Mouse (Mus musculus): Measurements from ENCODE around the gene Ccser2.
A peak's percentile ranks its signal among the peaks of the same experiment; 100 is the strongest.
"Not testable (repeated sequence)": the region's sequence is repeated elsewhere in the genome, so short reads cannot be mapped to it uniquely, and the experiment has no call there.

Ccser2 gene

DNA sequence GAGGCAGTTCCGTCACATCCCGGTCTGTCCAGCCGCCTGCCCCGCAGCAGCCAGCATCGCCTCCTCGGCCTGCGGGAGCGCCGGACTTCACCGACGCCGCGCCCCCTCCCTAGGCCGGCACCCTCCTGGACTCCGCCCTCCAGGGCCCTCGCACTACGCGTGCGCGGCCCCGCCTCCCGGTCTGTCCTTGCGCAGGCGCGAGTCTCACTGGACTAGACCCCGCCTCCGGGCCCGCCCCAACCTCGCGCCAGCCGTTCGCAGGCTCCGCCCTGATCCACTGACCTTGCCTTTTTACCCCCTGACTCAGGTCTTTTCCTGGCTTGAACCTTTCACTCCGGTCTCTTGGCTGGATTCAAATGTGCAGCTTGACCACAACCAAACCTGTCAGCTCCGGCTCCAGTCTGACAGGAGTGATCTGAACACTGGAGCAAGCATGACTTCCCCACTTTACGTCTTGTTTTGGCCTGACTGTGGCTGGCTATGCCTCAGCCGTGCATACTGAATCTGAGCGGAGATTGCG is at the start of gene Ccser2:
Ccser2 (minus strand) TSS at position 150 of the 520 bp plus-strand sequence.
- peak; percentile 89 to 97 for DNase-seq (ENCODE audit: low spot score in 2 of 2)

DNA sequence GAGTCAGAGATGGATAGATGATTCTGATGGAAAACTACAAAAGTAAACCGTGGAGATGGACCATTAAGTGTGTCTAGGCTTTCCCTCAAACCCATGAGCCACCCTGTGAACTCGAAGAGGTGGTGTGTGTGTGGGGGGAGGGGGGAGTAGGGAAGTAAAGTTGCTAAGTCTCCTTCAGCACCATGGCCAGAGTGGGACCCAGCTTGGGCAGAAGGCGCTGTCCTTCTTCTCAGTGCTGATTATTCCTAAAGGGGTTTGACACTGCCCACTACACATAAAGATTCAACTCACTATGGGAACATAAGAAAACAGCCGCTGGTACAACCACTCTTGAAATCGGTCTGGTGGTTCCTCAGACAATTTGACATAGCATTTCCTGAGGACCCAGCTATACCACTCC is 47.3 kb upstream of the Ccser2 start:
- DNase-seq (ENCODE audit: low spot score in 2 of 2): no peak

DNA sequence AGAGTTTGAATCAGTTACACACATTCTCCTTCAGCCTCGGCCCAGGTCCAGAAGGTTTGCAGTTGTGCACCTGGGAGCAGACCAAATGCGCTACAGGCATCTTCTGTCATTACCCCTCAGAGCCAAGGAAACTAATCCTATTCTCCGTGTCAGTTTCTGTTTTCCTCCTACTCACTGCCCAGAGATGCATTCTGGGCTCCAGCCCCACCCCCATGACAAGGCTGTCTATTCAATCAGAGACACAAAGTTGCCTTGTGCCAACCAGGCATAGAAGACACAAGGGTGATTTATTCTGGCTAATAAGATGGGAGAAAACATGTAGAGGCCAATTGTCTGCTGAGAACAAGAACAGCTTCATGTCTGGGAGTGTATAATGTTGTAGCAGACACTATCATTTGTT is 45.1 kb upstream of the Ccser2 start:
- DNase-seq (ENCODE audit: low spot score in 2 of 2): no peak

DNA sequence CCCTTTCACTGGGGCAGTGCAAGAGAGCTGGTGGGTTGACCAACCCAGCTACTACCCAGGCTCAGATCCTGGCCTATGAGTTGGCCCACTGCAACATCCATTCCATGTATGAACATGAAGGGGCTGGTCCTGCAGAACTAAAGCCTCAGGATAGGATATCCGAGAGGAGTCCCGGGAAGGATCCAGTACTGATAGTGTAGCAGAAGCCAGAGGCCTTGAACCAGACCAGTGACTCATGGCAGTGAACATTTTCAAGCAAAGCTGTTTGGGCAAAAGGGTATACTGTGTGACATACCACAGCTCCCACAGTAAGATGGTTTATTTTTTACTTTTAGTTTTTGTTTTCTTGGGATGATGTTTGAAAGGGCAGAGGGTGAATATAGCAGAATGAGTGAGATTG is 41.1 kb upstream of the Ccser2 start:
- DNase-seq (ENCODE audit: low spot score in 2 of 2): no peak

DNA sequence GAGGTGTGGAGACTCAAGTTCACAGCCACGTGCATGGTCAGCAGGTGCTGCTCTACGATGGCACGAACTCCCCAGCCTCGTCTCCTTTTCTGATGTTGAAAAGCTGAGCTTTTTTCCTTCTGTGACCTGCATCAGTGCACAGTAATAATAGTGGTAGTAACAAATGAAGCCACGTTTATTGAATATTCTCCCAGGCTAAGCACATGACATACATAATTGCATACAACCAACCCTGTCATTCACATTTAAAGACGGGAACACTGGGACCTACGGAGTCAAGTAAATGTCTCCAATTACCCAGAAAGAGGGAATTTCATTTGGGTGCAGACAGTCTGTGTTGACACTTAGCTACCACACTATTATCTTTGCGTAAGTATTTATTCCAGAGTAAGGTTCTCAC is 37.9 kb upstream of the Ccser2 start:
- DNase-seq (ENCODE audit: low spot score in 2 of 2): no peak

DNA sequence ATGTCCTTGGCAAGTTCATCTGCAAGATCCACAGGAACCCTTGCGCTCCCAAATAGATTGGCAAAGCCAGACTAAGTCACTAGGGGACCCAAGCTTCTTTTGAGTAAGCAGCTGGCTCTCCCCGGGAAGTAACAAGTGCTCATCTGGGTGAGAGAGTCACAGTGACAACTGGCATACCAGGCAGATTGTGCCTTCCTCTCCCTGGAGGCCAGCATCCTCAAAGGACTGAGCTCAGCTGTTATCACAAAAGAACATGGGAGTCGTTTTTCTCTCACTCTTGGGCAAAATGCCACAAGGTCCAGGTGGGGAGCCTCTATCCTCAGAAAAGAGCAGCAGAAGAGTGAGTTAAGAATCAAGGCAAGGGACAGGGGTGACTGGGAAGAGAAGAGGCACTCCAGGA is 37.3 kb upstream of the Ccser2 start:
- no peak for DNase-seq (ENCODE audit: low spot score in 2 of 2)

DNA sequence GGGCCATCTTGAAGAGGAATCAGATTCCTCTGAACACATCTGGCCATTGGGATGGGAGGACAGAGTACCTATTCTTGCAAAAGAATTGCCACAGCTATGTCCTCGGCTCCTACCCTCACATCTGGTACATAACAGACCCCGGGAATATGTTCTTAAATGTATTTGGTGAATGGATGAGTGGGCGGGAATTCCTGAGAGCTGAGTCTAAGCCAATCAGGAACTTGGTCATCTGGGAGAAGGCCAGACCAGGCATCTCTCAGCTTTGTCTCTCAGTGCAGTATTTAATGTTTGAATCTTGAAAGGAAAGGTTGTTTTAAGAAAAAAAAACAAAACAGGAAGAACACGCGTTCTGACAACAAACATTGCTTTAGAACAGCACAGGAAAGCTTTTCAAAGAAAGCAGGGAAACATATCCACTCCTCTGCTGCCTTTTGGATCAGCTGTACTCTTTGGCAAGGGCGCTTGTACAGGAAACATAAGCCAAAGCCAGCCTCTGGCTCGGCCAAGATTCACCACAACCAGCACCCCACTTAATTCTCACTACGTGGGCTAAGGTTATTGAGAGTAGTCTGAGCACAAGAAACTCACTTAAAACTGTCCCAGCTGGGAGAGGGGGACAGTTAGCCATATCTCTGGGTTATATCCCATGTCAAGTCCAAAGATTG is 35.0 kb upstream of the Ccser2 start:
- DNase-seq (ENCODE audit: low spot score in 2 of 2): no peak

DNA sequence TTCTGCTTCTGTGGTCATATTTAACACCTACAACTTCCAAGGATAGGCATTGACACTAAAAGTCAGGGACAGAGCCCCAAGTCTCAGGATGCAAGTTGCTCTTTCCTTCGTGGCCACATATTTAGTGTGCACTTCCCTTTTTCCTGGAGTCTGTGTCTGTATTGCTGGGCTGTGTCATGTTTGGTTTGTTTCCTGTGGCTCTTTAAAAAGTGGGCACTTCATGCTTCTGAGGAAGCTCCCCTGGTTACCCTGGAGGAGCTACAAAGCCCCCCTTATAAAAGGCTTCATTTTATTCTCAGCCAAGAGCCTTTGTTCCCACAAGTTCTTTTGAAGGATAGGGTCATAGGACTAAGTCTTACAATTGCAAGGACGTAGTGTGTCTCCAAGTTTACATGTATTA is 34.3 kb upstream of the Ccser2 start:
- DNase-seq (ENCODE audit: low spot score in 2 of 2): no peak

DNA sequence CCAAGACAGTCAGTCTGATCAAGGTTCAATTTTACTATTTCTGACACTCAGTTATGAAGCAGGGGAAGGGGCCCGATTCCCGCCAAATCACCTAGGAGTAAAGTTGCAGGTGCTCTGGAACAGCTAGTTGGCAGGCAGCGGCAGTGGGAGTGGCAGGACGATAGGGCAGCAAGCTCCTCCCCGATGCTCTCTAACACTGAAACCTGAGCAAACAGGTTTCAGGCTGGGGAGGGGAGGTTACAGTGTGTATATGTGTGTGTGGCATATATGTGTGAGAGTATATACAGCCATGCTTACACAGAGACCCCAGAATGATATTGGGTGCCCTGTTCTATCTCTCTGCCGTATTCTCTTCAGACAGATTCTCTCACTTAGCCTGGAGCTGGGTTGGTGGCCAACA is 32.2 kb upstream of the Ccser2 start:
- not testable (repeated sequence) for DNase-seq (ENCODE audit: low spot score in 2 of 2)

DNA sequence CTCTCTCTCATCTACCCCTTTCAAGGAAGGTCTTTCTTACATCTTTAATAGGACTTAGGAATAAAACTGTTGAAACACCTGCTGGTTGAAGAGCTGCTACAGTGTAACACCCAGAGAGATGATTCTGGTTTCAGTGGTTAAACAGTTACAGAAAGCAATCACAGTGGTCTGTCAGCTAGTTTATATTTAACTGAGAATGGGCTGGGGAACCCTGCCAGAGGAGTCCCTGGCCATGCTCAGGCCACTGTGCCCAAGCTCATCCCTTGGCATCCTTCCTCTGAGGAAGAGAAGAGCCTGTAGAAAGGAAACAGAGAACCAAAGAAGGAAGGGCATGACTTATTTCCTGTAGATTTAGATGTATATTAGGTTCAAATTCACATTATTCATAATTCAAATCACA is 21.2 kb upstream of the Ccser2 start:
- no peak for DNase-seq (ENCODE audit: low spot score in 2 of 2)

DNA sequence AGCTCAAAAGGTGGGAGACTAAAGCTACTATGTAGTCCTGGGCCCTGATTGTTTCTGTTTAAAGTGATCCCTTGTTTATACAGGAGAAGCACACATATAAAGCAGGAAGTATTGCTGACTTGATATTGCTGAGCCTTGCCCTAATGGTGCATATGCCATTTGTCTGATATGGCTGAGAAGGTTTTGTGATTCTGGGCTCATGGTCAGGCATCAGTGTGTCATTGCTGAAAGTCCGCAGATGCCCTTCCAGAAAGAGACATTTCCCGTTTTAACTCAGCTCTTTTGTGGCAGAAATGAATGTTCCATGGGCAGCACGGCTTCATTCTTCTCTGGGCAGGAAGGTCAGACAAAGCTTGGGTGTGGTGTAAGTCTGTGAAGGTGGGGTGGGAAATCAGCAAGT is 17.1 kb upstream of the Ccser2 start:
- DNase-seq (ENCODE audit: low spot score in 2 of 2): no peak

DNA sequence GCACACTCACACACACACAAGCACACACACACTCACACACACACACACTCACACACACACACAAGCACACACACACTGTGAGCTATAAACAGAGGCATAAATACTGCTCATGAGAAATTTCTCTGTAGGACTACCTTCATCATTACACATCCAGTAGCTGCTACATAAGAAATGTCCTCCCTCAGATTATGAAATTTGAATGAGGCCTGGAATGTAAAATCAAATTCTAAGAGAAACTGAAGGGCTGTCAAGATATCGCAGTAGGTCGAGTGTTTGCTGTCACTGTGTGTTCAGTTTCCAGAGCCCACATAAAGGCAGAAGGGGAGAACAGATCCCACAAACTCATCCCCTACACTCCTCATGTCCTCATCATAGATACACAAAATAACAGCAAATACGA is 6.4 kb upstream of the Ccser2 start:
- DNase-seq (ENCODE audit: low spot score in 2 of 2): no peak

DNA sequence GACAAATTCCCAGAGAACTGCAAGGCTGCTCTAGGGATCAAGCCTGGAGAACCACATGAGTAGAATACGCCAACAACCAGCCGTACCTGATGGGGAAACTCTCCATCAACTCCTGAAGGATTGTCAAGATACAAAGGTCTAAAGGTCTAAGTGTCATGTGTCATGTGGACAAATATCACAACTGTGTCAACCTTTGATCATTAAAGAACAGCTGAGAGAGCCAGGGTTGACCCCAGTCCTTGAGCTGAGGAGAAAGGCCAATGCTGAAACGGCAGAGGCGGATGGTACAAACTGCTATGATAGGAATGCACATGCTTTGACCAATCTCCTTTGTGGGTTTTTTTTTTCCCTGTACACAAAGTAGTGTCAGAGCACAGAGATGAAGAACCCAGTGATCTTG is 2.6 kb upstream of the Ccser2 start:
- no peak for DNase-seq (ENCODE audit: low spot score in 2 of 2)

DNA sequence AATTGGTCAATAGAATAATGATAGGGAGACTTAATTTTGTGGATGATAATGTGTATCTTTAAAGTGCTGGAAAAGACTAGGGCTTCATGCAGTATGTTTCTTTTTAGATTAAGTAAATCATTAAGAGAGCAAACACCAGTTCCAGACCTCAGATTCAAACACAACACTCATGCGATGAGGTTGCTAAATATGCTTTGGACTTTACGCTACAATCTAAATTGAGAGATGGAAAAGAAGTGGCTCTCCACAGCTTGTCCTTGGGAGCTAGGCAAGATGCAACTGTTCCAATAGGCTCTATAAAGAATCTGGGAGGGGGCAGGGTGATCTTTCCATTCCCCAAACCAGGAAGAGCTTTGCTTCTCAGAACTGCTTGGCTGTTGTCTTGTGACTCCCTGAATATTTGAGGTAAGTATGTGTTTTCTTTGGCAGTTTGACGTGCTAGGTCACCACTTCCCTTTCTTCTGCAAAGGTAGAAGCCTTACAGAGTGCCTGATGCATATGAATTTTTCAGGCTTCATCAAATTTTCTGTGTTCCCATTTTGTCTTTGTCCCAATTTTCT is 1.4 kb upstream of the Ccser2 start:
- DNase-seq (ENCODE audit: low spot score in 2 of 2): no peak

DNA sequence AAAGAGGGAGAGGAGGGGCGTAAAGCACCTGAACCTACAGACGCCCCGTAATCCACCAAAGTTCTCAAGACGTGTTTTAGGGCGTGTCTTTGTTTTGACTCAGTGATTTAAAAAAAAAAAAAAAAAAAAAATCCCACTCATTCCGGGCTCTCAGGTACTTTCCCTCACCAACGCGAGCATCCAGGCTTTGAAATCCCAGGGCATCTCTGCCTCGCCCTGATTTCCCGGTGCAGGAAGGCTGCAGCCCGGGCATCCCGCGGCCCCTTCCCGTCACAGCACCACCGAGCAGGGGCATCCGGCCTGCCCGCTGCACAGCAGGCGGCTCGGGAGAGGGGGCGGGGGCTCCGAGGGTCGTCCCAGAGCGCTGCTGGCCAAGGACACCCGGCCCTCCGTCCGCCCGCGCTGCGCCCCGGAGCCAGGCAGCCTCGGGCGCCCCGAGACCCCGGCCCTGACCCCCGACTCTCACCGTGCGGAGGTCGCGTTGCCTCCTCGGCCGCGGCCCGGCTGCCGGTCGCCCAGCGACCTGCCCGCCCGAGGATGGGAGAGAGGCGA is 425 bp downstream of the Ccser2 start:
- no peak for DNase-seq (ENCODE audit: low spot score in 2 of 2)

DNA sequence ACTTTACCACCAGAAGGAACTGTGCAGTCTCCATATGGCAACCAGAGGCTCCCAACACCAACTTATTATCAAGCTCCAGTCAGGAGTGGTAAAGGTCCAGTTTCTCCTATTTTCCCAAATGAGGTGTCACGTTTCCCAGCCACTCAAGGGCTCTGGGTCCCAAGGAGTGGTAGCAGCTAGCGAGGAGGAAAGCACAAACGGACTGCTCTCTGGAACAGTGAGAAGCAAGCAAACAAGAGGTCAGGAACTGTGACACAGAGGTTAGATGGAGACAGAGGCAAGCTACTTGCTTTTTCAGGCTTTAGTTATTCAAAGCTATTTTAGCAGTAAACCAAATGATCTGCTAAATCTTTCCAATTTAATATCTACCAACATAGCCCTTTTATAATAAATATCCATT is 3.2 kb downstream of the Ccser2 start:
- no peak for DNase-seq (ENCODE audit: low spot score in 2 of 2)

DNA sequence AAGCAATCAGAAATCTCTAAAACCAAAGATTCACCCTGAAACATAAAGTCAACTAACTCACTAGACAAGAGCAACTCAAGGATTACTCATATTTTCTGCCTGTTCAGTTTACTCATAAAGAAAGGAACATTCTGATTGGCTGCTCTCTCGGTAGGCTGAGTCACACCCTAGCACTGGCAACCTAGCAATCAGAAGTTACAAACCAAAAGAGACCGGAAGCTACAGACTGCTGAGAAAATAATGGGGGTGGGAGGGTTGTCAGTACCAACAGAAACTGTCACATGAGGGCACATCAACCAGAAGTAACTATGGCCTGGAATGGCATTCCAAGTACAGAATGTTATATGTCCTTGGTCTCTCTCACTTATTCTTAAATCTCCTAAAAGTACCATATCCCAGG is 6.1 kb downstream of the Ccser2 start:
- no peak for DNase-seq (ENCODE audit: low spot score in 2 of 2)

DNA sequence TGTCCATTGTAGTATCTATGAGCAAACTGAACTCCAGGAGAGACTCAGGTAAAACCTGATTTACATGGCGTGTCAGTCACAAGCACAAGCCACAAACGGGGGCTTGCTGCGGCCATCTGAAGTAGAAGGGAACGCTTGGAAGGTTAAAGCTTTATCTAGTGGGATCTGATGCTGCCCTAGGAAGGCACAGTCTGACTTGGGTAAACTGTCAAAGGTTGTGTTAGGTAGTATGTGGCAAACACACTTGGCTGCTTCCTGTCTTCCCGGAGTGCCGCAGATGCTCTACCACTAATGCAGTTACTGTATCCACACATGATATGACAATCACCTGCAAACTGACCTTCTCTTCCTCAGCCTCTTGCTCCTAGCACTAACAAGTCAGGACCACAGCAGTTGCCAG is 10.9 kb downstream of the Ccser2 start:
- no peak for DNase-seq (ENCODE audit: low spot score in 2 of 2)

DNA sequence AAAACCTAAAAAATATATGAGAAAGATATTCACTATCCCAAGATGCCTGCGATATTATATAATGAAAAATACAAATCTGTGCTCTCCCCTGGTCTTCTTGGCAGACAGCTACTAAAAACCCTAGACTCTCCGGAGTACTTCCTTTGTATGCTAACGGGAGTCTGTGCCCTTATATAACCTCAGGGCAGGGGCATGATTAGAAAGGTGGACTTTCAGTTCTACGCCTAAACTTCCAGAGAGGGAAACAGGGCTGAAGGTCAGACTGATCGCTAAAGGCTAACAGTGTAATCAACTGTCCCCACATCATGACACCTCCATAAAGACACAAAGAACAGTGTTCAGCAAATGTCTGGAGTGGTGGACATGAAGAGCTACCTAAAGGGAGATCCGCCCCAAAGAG is 11.3 kb downstream of the Ccser2 start:
- DNase-seq (ENCODE audit: low spot score in 2 of 2): no peak

DNA sequence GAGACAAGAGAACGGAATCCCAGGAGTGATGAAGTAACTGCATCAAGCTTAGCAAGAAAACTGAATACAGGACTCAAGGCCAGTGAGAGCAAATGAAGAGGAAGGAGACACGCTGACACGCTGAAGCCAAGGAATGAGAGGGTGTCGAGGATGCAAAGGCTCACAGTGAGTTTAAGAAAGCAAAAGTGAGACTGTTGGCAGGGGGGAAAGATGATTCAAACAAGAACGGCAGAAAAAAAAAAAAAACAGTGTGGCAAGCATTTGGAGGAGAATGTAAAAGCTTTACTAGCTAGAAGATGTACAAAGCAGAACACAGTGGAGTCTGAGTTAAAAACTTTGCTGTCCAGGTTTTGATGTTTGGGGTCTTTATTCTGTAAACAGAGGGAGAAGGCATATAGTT is 11.9 kb downstream of the Ccser2 start:
- DNase-seq (ENCODE audit: low spot score in 2 of 2): no peak

DNA sequence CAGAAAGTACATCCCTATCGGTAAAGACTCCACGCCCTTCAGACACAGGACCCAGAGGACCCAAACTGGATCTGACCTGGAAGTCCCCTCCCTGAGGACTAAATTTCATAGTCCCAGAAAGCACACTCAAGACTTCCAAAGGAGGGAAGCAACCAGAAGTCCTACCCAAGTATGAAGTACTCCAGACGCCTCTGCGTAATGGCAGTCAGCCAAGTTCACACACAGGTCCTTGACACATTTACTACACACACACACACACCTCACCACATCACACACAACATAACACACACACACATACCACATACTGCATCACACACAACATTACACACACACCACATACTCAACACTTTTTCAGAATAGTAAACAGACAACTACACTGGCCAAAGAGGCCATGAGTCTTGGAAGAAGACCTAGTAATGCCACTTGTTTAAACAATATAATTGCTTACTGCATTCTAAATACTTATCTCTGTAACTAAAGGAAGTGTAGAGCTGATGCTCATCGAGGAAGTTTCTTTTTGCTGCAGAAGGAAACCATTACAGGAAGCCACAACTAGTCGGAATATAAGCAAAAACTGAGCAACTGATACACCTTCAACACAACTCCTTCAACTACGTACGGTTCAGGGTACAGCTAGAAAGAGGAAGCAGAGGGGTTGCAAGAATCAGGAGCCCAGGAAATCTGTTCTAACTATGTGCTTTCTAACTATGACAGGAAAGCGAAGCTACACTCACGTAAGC is 15.7 kb downstream of the Ccser2 start:
- DNase-seq (ENCODE audit: low spot score in 2 of 2): no peak

DNA sequence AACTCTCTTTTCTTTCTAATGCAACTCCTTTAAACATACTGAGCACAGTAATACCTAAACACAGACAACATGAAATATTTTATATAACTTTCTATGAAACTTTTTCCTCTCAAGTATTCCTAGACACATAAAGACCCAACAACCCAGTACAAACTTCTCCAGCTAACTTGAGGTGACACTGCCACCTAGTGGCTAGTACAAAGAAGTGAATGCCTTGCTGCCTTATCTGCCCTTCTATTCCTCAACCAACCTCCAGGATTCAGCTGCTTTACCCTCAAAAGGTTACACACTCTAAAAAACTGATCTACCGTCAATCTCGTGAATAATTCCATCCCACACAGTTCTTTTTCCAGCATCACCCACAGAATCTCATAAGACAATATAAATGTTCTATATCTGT is 16.4 kb downstream of the Ccser2 start:
- DNase-seq (ENCODE audit: low spot score in 2 of 2): no peak

DNA sequence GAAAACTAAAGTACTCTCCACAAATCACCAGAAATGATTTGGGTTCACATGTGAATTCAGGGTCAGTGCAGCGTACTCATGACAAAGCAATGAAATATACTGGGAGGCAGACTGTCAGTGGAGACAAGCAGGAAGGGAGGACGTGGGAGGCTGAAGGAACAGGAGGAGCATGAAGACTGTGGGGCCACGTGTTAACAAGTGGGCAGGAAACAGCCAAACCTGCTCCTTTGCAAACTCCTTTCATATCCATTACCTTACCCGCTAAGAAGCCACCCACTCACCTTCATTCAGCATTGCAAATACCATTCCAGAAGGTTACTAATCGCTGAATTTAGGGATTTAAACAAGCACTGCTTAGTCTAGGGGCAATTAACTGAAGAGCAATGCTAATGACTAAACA is 25.9 kb downstream of the Ccser2 start:
- no peak for DNase-seq (ENCODE audit: low spot score in 2 of 2)
